In the genomic region with DNA sequence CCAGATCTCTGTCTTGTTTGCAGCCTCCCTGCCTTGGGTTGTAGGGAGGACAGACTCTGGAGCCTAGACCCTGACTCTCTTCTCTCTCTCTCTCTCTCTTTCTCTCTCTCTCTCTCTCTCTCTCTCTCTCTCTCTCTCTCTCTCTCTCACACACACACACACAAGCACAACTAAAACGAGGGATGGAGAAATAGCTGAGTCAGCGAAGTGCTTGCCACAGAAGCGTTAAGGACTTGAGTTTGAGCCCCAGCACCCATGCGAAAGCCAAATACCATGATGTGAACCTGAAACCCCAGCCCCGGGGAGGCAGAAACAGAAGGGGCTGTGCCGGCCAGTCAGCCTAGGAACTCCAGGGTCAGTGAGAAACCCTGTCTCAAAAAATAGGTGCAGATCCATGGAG, we compare ENCODE assay signal across 51 mouse cellular contexts. TPM values are rescaled to one million over a fixed set of nuclear protein-coding genes. Genes with fewer than 3 reads are reported as not detected.
"Had no signal": no experiment of that assay in that cellular context is flagged by ENCODE, and none has a peak within 500 bp of the region (broad histone marks: within the 10 kb centered on the region; RNA-seq: fewer than 3 reads in every experiment).

No protein-coding gene starts in this region.

- H3K4me3 ChIP-seq: heart, embryonic 12.5 days; heart, embryonic 13.5 days; heart, embryonic 15.5 days; hindbrain, embryonic 10.5 days; hindbrain, embryonic 12.5 days; hindbrain, embryonic 13.5 days; hindbrain, embryonic 15.5 days; intestine, embryonic 15.5 days; kidney, embryonic 15.5 days; layer of hippocampus, adult 2 months; left cerebral cortex, adult 2 months had no signal

- H3K4me2 ChIP-seq: heart, embryonic 11.5 days; heart, embryonic 12.5 days; heart, embryonic 13.5 days; heart, embryonic 15.5 days; hindbrain, embryonic 12.5 days; hindbrain, embryonic 13.5 days; hindbrain, embryonic 14.5 days; hindbrain, embryonic 15.5 days; intestine, embryonic 15.5 days; kidney, embryonic 15.5 days had no signal

- H3K4me1 ChIP-seq: heart, embryonic 13.5 days; heart, embryonic 15.5 days; intestine, embryonic 15.5 days; kidney, embryonic 15.5 days had no signal

- H3K9me3 ChIP-seq: heart, embryonic 12.5 days; heart, embryonic 13.5 days; heart, embryonic 15.5 days; hindbrain, embryonic 10.5 days; hindbrain, embryonic 12.5 days; hindbrain, embryonic 13.5 days; hindbrain, embryonic 15.5 days; intestine, embryonic 15.5 days; kidney, embryonic 15.5 days had no signal

- H3K9ac ChIP-seq: heart, embryonic 12.5 days; heart, embryonic 13.5 days; heart, embryonic 15.5 days; hindbrain, embryonic 12.5 days; hindbrain, embryonic 13.5 days; hindbrain, embryonic 14.5 days; hindbrain, embryonic 15.5 days; intestine, embryonic 15.5 days; kidney, embryonic 15.5 days had no signal

- H3K27ac ChIP-seq: heart, embryonic 13.5 days; heart, embryonic 15.5 days; hindbrain, embryonic 10.5 days; hindbrain, embryonic 12.5 days; hindbrain, embryonic 13.5 days; hindbrain, embryonic 14.5 days; hindbrain, embryonic 15.5 days; hindbrain, postnatal 0 days; intestine, embryonic 15.5 days; kidney, embryonic 15.5 days; kidney, postnatal 0 days; layer of hippocampus, adult 2 months; left cerebral cortex, adult 2 months had no signal

- DNase-seq: heart, postnatal 10 days; heart, postnatal 14 days; heart, postnatal 36 days; heart, postnatal 4 days; kidney, adult 11 months; kidney, adult 18-20 months; kidney, adult 2 months; kidney, adult 8-10 months; kidney, adult 9 months; kidney, postnatal 10 days; kidney, postnatal 14 days; kidney, postnatal 25 days; kidney, postnatal 36 days; kidney, postnatal 4 days; layer of hippocampus, adult 9-11 months; layer of hippocampus, postnatal 36 days had no signal

- H3K27me3 ChIP-seq: heart, embryonic 12.5 days; heart, embryonic 13.5 days; heart, embryonic 15.5 days; hindbrain, embryonic 12.5 days; hindbrain, embryonic 13.5 days; hindbrain, embryonic 15.5 days; intestine, embryonic 15.5 days; kidney, embryonic 15.5 days had no signal

- H3K36me3 ChIP-seq: hindbrain, embryonic 13.5 days; hindbrain, embryonic 15.5 days had no signal

RNA-seq across cellular contexts. Expression of a gene that starts 44.3 kb away (rescaled TPM):
- total RNA-seq: hematopoietic stem cell, adult 5-6 weeks had no signal
- polyA plus RNA-seq: inflammation-experienced regulatory T-cells, adult 6 months had no signal

RNA-seq across cellular contexts. Expression of a gene that starts 59.8 kb away (rescaled TPM):
- total RNA-seq: heart, postnatal 10 days; heart, postnatal 14 days; heart, postnatal 25 days; heart, postnatal 36 days; heart, postnatal 4 days; hematopoietic stem cell, adult 5-6 weeks; hindbrain, postnatal 0 days; layer of hippocampus, adult 18-20 months; layer of hippocampus, adult 2 months; layer of hippocampus, adult 8-10 months; layer of hippocampus, postnatal 10 days; layer of hippocampus, postnatal 14 days; layer of hippocampus, postnatal 25 days; layer of hippocampus, postnatal 36 days; left cerebral cortex, adult 18-20 months; left cerebral cortex, adult 2 months had no signal
- polyA plus RNA-seq: heart, embryonic 11.5 days; heart, embryonic 12.5 days; heart, embryonic 13.5 days; heart, embryonic 14.5 days; heart, embryonic 15.5 days; heart, embryonic 16.5 days; heart, postnatal 0 days; hindbrain, embryonic 10.5 days; hindbrain, embryonic 11.5 days; hindbrain, embryonic 12.5 days; hindbrain, embryonic 13.5 days; hindbrain, embryonic 14.5 days; hindbrain, embryonic 15.5 days; hindbrain, embryonic 16.5 days; hindbrain, postnatal 0 days; inflammation-experienced regulatory T-cells, adult 6 months; intestine, embryonic 14.5 days; intestine, embryonic 15.5 days; intestine, embryonic 16.5 days; intestine, postnatal 0 days; kidney, embryonic 14.5 days; kidney, embryonic 15.5 days; kidney, embryonic 16.5 days; kidney, postnatal 0 days; large intestine, adult 2 months had no signal
